Mouse (Mus musculus) hindbrain, embryonic 15.5 days (tissue): ENCODE results near the gene Med20. TPM values are rescaled to one million over a fixed set of nuclear protein-coding genes. Genes with fewer than 3 reads are reported as not detected.
"Not testable (repeated sequence)": the region's sequence is repeated elsewhere in the genome, so short reads cannot be mapped to it uniquely, and the experiment has no call there.

Experiments
- ATAC-seq: fragments of 200-750 bp; cut with Nextera tagmentation; 2 replicates; pipeline ENCODE4 v1.8.0; 2017; ENCODE audit warnings: low read depth, moderate number of reproducible peaks, moderate TSS enrichment; ENCODE audit not compliant: low FRiP score
- H3K27ac ChIP-seq: fragments of 300-500 bp; sonication (generic); replicated peaks from 2 replicates; pipeline ENCODE4 v1.5.1; 2015; ENCODE audit warnings: mild to moderate bottlenecking, inconsistent platforms
- H3K27me3 ChIP-seq: fragments of 300-500 bp; sonication (generic); 2 replicates; pipeline ENCODE4 v1.6.1; 2015; ENCODE audit warnings: control low read depth, inconsistent platforms
- H3K36me3 ChIP-seq: fragments of 300-500 bp; sonication (generic); 2 replicates; pipeline ENCODE4 v1.6.1; 2015; ENCODE audit warnings: control low read depth, inconsistent platforms
- H3K4me1 ChIP-seq: fragments of 300-500 bp; sonication (generic); replicated peaks from 2 replicates; pipeline ENCODE4 v1.6.1; 2015; ENCODE audit warnings: control low read depth, inconsistent platforms
- H3K4me2 ChIP-seq: fragments of 300-500 bp; sonication (generic); 2 replicates; pipeline ENCODE4 v1.6.1; 2015; ENCODE audit warnings: moderate library complexity, mild to moderate bottlenecking, inconsistent platforms
- H3K4me3 ChIP-seq: fragments of 300-500 bp; sonication (generic); 2 replicates; pipeline ENCODE4 v1.5.1; 2015; ENCODE audit warnings: mild to moderate bottlenecking, inconsistent platforms
- H3K9ac ChIP-seq: fragments of 300-500 bp; sonication (generic); 2 replicates; pipeline ENCODE4 v1.6.1; 2015; ENCODE audit warnings: inconsistent platforms
- H3K9me3 ChIP-seq: fragments of 300-500 bp; sonication (generic); 2 replicates; pipeline ENCODE4 v1.6.1; 2016; ENCODE audit warnings: control low read depth, inconsistent platforms
- WGBS: fragments of 180-500 bp; shearing (Covaris S2); methylation state at CpG from one replicate; pipeline ENCODE4 v1.1.7; 2015; 5-methylcytosine and 5-hydroxymethylcytosine counted together
- polyA plus RNA-seq: library from polyadenylated mRNA; unstranded; fragments of >200 nt; fragmentation: Nextera tagmentation; extraction: Ambion mirVana; gene quantifications from 2 replicates; pipeline ENCODE4 v1.2.1, GENCODE M21; 2015

The Med20 gene
- polyA plus RNA-seq, 1 experiment from 2014 or later, result 43.9 TPM

DNA sequence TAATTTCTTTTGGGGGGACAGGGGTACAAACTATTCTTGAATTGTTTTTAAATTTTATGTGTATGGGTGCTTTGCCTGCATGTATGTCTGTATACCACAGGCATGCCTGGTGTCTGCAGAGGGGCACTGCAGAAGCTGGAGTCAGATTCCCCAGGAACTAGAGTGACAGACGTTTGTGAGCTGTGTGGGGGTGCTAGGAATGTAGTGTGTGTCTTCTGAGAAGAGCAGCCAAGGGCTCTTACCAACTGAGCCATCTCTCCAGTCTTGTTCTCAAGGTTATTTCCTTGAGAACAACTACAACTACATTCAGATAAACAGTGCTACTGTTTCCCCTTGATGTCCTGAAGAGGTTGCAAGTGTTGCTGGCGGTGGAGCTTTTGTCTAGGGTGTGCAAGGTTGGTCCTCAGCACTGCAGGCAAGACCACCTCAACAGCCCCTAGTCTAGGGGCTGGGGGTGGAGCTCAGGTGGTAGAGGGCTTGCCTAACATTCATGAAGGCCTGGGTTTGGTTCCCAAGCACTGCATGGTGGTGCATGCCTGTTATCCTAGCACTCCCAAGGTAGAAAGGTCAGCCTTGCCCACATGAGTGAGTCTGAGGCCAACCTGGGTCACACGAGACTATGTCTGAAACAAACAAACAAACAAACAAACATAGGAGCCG is 20.9 kb downstream of the Med20 start:
- Histone ChIP-seq H3K36me3 (no peaks in the 10 kb centered on the region), H3K4me1 (peaks cover 39% of the 10 kb centered on the region), H3K4me2 (peak overlapping the region; percentile 35), H3K4me3 (no peak overlapping the region), H3K9me3 (no peaks in the 10 kb centered on the region), H3K27ac (no peak overlapping the region), H3K27me3 (no peaks in the 10 kb centered on the region), H3K9ac (peak overlapping the region; percentile 9; the same call in 1 of the 2 replicates)
- no peak for ATAC-seq
- WGBS, result 70% methylated on average over 4 of the region's 4 CpGs

DNA sequence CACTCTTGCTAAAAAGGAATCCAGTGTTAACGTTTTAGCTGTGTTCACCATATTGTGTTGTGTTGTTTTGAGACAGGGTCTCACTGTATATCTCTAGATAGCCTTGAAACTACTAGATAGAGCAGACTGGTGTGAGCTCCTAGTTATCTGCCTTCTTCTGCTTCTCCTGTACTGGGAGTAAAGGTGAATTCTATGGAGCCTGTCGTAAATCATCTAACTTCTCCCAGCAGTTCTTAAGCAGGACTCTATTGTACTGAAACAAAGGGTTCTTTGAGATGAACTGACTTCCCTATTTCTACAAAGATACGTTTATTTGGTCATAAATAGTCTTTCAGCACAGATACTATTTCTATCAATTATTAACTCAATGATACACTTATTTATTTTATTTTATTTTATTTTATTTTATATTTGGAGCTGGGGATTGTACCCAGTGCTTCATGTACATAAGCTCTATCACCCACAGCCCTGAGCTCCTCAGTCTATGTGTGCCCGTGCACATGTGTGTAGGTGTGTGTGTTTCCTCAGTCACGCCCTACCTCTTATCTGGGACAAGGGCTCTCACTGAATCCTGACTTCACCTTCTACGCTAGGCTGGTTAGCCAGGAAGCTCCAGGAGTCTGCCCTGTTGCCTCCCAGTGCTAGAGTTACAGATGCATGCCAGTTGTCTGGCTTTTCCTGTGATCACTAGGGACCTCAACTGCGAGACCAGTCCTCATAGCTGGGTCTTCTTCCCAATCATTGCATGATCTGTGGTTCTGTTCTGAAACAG is 22.8 kb downstream of the Med20 start:
- Histone ChIP-seq H3K27me3 (no peaks in the 10 kb centered on the region), H3K9me3 (no peaks in the 10 kb centered on the region), H3K4me1 (peaks cover 29% of the 10 kb centered on the region), H3K9ac (no peak overlapping the region), H3K27ac (no peak overlapping the region), H3K4me2 (no peak overlapping the region), H3K36me3 (no peaks in the 10 kb centered on the region), H3K4me3 (no peak overlapping the region)
- 80% methylated on average over 7 of the region's 7 CpGs for WGBS
- ATAC-seq, result no peak

DNA sequence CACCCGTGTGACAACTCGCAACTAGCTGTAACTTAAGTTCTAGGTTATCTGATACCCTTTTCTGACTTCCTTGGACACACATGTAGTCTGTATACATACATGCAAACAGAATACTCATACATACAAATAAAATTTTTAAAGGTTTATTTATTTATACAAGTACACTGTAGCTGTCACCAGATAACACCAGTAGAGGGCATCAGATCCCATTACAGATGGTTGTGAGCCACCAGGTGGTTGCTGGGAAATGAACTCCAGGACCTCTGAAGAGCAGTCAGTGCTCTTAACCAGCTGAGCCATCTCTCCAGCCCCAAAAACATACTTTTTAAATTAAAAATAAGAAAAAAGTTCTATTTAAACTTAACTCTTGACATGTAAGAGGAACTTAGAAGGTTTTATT is 31.6 kb downstream of the Med20 start:
- H3K36me3 ChIP-seq, result no peaks in the 10 kb centered on the region
- no peaks in the 10 kb centered on the region for H3K4me1 ChIP-seq
- no peak overlapping the region for H3K4me2 ChIP-seq
- no peaks in the 10 kb centered on the region for H3K27me3 ChIP-seq
- WGBS, result 72% methylated on average over 2 of the region's 2 CpGs
- no peak for ATAC-seq
- H3K4me3 ChIP-seq, result no peak overlapping the region
- H3K9me3 ChIP-seq, result no peaks in the 10 kb centered on the region
- H3K9ac ChIP-seq, result no peak overlapping the region
- H3K27ac ChIP-seq, result no peak overlapping the region

DNA sequence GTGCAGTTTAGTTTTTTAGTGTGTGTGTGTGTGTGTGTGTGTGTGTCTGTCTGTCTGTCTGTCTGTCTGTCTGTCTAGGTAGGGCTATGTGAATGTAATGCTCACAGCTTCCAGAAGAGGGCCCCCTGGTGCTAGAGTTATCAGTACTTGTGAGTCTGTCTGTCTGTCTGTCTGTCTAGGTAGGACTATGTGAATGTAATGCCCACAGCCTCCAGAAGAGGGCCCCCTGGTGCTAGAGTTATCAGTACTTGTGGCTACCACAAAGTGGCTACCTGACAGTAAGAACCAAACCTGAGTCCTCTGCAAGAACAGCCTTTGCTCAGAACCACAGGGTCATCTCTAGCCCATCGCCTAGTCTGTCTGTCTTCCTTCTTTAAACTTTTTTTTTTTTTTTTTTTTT is 35.3 kb downstream of the Med20 start:
- no peak overlapping the region for H3K4me2 ChIP-seq
- no peaks in the 10 kb centered on the region for H3K9me3 ChIP-seq
- no peak overlapping the region for H3K9ac ChIP-seq
- 64% methylated on average over 1 of the region's 1 CpGs for WGBS
- H3K27ac ChIP-seq, result no peak overlapping the region
- H3K4me1 ChIP-seq, result 0 out of 2 replicates have a peak, but pooled peaks cover 3% of the 10 kb centered on the region
- no peak for ATAC-seq
- H3K36me3 ChIP-seq, result no peaks in the 10 kb centered on the region
- no peaks in the 10 kb centered on the region for H3K27me3 ChIP-seq
- H3K4me3 ChIP-seq, result no peak overlapping the region

DNA sequence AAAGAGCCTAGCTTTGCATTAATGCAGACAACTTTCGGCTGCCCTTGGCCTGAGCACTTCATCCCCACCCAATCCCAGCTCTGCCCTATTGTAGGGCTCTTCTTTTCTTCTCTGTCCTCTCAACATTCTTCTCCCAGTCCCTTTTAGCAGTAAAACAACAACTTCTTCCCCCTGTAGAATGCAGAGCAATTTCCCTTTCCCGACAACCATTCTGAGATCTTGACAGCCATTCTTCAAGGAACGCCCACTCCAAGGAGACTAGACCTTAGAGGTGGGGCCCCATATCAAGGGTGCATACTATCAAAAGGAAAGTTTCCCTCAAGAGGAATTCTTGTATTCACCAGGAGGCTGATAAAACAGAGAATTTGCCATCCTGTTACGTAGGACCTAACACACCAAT is 37.6 kb downstream of the Med20 start:
- H3K4me3 ChIP-seq, result no peak overlapping the region
- ATAC-seq, result no peak
- H3K27ac ChIP-seq, result no peak overlapping the region
- H3K9me3 ChIP-seq, result no peaks in the 10 kb centered on the region
- H3K36me3 ChIP-seq, result 0 out of 2 replicates have a peak, but pooled peaks cover 2% of the 10 kb centered on the region
- H3K27me3 ChIP-seq, result no peaks in the 10 kb centered on the region
- 0 out of 2 replicates have a peak, but pooled peaks cover 3% of the 10 kb centered on the region for H3K4me1 ChIP-seq
- H3K4me2 ChIP-seq, result no peak overlapping the region
- 38% methylated on average over 4 of the region's 4 CpGs for WGBS
- no peak overlapping the region for H3K9ac ChIP-seq

DNA sequence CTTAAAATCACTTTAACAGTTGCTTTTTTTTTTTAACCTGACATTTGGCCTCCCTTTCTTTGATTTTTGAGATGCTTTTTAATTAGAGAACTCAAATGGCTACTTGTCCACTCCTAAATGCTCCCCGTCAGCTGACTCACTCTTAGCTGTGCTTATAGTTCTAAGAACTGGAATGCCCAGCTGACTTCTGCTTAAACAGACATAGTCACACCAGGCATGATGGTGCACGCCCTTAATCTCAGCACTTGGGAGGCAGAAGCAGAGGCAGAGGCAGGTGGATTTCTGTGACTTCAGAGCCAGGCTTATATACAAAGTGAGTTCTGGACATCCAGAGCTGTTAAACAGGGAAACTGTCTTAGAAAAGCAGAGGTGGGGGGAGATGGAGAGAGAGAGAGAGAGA is 40.6 kb downstream of the Med20 start:
- Histone ChIP-seq H3K27me3 (no peaks in the 10 kb centered on the region), H3K4me1 (0 out of 2 replicates have a peak, but pooled peaks cover 3% of the 10 kb centered on the region), H3K9ac (no peak overlapping the region), H3K4me2 (no peak overlapping the region), H3K4me3 (no peak overlapping the region), H3K9me3 (no peaks in the 10 kb centered on the region), H3K36me3 (0 out of 2 replicates have a peak, but pooled peaks cover 2% of the 10 kb centered on the region), H3K27ac (no peak overlapping the region)
- WGBS, result 62% methylated on average over 2 of the region's 2 CpGs
- ATAC-seq, result no peak

DNA sequence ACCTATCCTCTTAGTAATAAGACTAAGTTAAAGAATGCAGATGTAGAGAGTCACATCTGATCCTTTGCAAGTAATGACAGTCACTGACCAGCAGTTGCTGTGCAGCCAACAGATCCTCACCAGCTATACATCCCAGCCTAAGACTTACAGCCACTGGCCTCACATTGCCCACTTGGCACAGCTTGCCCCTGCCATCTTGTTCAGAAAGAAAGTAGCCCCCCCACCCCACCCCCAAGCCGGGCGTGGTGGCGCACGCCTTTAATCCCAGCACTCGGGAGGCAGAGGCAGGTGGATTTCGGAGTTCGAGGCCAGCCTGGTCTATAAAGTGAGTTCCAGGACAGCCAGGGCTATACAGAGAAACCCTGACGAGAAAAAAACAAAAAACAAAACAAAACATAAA is 43.0 kb downstream of the Med20 start:
- not testable (repeated sequence) for ATAC-seq, H3K9me3 ChIP-seq, H3K27ac ChIP-seq, H3K9ac ChIP-seq, H3K4me2 ChIP-seq, H3K27me3 ChIP-seq, H3K4me1 ChIP-seq, H3K36me3 ChIP-seq, H3K4me3 ChIP-seq
- 92% methylated on average over 8 of the region's 8 CpGs for WGBS

DNA sequence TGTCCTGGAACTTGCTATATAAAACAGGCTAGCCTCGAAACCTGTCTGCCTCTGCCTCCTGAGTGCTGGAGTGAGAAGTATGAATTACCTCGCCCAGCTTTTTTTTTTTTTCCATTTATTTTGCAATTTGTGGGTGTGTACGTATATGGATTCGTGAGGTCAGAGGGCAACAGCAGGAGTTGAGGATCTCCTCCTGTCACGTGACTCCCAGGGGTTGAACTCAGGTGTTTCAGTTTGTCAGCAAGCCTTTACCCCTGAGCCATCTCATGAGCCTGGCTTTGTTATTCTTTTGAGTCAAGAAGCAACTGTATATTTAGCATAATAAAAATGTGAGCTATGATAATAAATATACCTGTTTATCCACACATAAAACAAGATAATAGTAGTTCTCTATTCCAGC is 44.3 kb downstream of the Med20 start:
- 90% methylated on average over 5 of the region's 5 CpGs for WGBS
- no peak overlapping the region for H3K27ac ChIP-seq
- no peaks in the 10 kb centered on the region for H3K4me1 ChIP-seq
- no peaks in the 10 kb centered on the region for H3K9me3 ChIP-seq
- no peak overlapping the region for H3K9ac ChIP-seq
- ATAC-seq, result no peak
- no peak overlapping the region for H3K4me3 ChIP-seq
- H3K4me2 ChIP-seq, result no peak overlapping the region
- 0 out of 2 replicates have a peak, but pooled peaks cover 2% of the 10 kb centered on the region for H3K36me3 ChIP-seq
- H3K27me3 ChIP-seq, result no peaks in the 10 kb centered on the region

DNA sequence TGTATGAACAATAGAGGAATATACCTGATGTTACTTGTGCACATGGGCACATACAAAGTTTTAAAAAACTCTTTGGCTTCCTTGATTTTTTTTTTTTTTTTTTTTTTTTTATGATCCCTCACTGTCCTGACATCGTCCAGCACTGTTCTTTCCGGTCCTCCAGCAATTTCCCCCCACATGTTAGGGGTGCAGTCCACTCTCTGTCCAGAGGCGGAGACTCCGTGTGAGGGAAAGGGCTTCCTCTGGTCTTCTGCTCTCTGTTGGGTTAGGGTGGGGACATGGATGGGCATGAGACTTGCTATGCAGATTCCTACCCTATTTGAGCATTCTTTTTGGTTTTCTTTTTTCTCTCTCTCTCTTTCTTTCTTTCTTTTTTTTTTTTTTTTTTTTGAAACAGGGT is 46.5 kb downstream of the Med20 start:
- no peak overlapping the region for H3K4me3 ChIP-seq
- no peaks in the 10 kb centered on the region for H3K4me1 ChIP-seq
- H3K9me3 ChIP-seq, result no peaks in the 10 kb centered on the region
- H3K27me3 ChIP-seq, result no peaks in the 10 kb centered on the region
- H3K4me2 ChIP-seq, result no peak overlapping the region
- ATAC-seq, result no peak
- 86% methylated on average over 4 of the region's 4 CpGs for WGBS
- 0 out of 2 replicates have a peak, but pooled peaks cover 2% of the 10 kb centered on the region for H3K36me3 ChIP-seq
- no peak overlapping the region for H3K9ac ChIP-seq
- no peak overlapping the region for H3K27ac ChIP-seq

DNA sequence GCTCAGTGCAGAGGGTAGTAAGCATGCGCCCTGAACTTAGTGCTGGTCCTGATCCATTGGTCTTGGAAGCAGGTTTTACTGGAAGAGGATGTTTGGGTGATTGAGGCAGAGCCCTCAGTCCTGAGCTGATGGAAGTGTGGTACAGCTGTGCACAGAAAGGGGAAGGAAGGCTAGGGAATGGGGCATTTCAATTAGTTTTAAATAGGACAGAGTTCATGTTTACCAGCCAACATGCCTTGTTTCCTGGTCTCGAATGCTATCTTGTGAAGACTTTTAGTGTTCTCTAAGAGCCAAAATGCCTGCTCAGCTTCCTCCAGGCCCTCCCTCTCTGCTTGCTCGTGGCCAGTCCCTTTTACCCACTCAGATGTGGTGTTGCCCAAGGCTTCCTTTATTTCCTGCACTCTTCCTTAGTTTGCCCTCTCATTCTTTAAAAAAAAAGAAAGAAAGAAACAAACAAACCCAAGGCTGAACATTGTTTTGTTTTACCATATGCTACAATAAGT is 47.4 kb downstream of the Med20 start:
- no peaks in the 10 kb centered on the region for H3K27me3 ChIP-seq
- WGBS, result 86% methylated on average over 3 of the region's 3 CpGs
- H3K9me3 ChIP-seq, result no peaks in the 10 kb centered on the region
- H3K4me1 ChIP-seq, result no peaks in the 10 kb centered on the region
- H3K9ac ChIP-seq, result no peak overlapping the region
- H3K4me2 ChIP-seq, result no peak overlapping the region
- no peak for ATAC-seq
- no peaks in the 10 kb centered on the region for H3K36me3 ChIP-seq
- no peak overlapping the region for H3K4me3 ChIP-seq
- H3K27ac ChIP-seq, result no peak overlapping the region

DNA sequence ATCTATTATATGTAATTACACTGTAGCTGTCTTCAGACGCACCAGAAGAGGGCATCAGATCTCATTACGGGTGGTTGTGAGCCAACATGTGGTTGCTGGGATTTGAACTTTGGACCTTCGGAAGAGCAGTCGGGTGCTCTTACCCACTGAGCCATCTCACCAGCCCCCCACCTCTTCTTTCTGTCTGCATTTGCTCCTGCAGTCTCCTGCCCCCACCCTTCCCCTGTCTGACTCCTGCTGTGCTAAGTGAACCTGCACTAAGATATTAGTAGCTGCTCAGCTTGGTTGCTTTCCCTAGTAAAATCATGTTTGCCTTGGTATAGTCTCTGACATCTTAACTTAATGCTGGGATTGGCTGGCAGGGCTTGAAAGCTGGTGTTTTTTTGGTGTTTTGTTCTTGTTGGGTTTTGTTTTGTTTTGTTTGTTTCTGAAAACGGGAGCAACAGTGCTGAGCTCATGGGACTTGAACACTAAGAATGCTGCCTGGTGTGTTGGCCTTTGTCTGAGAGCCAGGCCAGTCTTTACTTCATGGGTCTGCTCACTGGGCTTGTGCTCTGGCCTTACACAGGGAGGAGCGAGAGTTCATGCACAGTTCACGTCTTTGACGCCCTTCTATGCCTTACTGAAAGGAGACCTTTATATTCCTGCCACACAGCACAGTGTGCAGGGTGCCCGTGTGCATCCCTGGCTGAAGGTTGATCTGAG is 51.8 kb downstream of the Med20 start:
- Histone ChIP-seq H3K4me1 (no peaks in the 10 kb centered on the region), H3K9ac (no peak overlapping the region), H3K4me2 (no peak overlapping the region), H3K27me3 (no peaks in the 10 kb centered on the region), H3K9me3 (no peaks in the 10 kb centered on the region), H3K27ac (no peak overlapping the region), H3K36me3 (no peaks in the 10 kb centered on the region), H3K4me3 (no peak overlapping the region)
- peak; percentile 3; the same call in 1 of the 2 replicates for ATAC-seq
- 24% methylated on average over 9 of the region's 9 CpGs for WGBS

DNA sequence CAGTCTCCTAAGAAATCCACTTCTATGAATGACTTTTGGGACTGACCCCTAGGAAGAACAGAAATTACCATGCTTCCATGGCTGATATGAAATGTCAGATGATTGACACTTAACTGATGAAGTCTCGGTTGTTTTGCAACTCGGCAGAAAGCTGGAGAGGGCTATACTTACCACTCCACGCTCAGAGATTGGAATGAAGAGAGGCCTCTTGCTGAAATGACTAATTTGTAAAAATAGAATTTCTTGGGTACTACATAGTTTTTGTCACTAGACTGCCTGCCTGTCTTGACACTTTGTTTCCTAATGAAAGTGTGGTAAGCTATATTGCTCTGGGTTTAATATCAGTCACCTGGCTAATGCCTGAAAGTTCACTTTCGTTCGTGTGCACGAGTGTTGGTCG is 53.1 kb downstream of the Med20 start:
- no peaks in the 10 kb centered on the region for H3K27me3 ChIP-seq
- H3K4me2 ChIP-seq, result no peak overlapping the region
- WGBS, result 79% methylated on average over 7 of the region's 7 CpGs
- H3K9ac ChIP-seq, result no peak overlapping the region
- H3K4me1 ChIP-seq, result peaks cover 6% of the 10 kb centered on the region
- H3K4me3 ChIP-seq, result no peak overlapping the region
- no peaks in the 10 kb centered on the region for H3K36me3 ChIP-seq
- no peak for ATAC-seq
- H3K27ac ChIP-seq, result no peak overlapping the region
- H3K9me3 ChIP-seq, result no peaks in the 10 kb centered on the region
